Comparison of ENCODE assay signal across 12 mouse cellular contexts in genomic region chr9:35400398-35400797, GRCm38 (mm10). TPM values are rescaled to one million over a fixed set of nuclear protein-coding genes. Genes with fewer than 3 reads are reported as not detected.
DNase-seq lines count a peak whose midpoint lies in the region; ATAC-seq lines count a peak whose summit lies in the region.
"Had no signal": no experiment of that assay in that cellular context is flagged by ENCODE, and none has a peak within 500 bp of the region (broad histone marks: within the 10 kb centered on the region; RNA-seq: fewer than 3 reads in every experiment).

No protein-coding gene starts in this region.

- H3K9ac ChIP-seq in heart, embryonic 13.5 days = 0 out of 2 replicates have a peak overlapping the region, but pooled peaks have one; percentile 33
- H3K9ac ChIP-seq in heart, embryonic 16.5 days (ENCODE audit: low read length) = no peak overlapping the region
- H3K9ac ChIP-seq: kidney, embryonic 15.5 days had no signal

- H3K4me2 ChIP-seq in heart, embryonic 13.5 days = peak overlapping the region; percentile 50
- peak overlapping the region; percentile 48 for H3K4me2 ChIP-seq in heart, embryonic 16.5 days (ENCODE audit: low read depth, low read length)
- H3K4me2 ChIP-seq: kidney, embryonic 15.5 days had no signal

- ATAC-seq in heart, embryonic 13.5 days (ENCODE audit: extremely low read depth, insufficient number of reproducible peaks, low FRiP score, low TSS enrichment) = no peak
- 0 out of 2 replicates have a peak, but pooled peaks have one; percentile 41 for ATAC-seq in heart, embryonic 16.5 days (replicated peaks; ENCODE audit: extremely low read depth, insufficient read depth, low FRiP score)
- ATAC-seq in erythroblast, adult 5-6 weeks (replicated peaks; ENCODE audit: low FRiP score, poor library complexity, severe bottlenecking) = no peak

- H3K27me3 ChIP-seq in heart, embryonic 13.5 days (replicated peaks) = peaks cover 7% of the 10 kb centered on the region; the same call in 1 of the 2 replicates
- peaks cover 60% of the 10 kb centered on the region for H3K27me3 ChIP-seq in forebrain, embryonic 10.5 days (ENCODE audit: poor library complexity, severe bottlenecking)
- H3K27me3 ChIP-seq in heart, embryonic 16.5 days (ENCODE audit: control insufficient read depth, insufficient read depth, low read length) = no peaks in the 10 kb centered on the region; the same call in 1 of the 2 replicates
- peaks cover 72% of the 10 kb centered on the region for H3K27me3 ChIP-seq in midbrain, embryonic 10.5 days (ENCODE audit: low read depth, poor library complexity, severe bottlenecking)

- 6% methylated on average over 7 of the region's 7 CpGs for WGBS in heart, embryonic 13.5 days
- under 1% methylated on average over 7 of the region's 7 CpGs for WGBS in forebrain, embryonic 10.5 days
- WGBS in heart, embryonic 16.5 days = 9% methylated on average over 7 of the region's 7 CpGs
- WGBS in midbrain, embryonic 10.5 days = 2% methylated on average over 7 of the region's 7 CpGs

- H3K27ac ChIP-seq in heart, embryonic 13.5 days (replicated peaks) = no peak overlapping the region
- peak overlapping the region; percentile 84 for H3K27ac ChIP-seq in forebrain, embryonic 10.5 days
- no peak overlapping the region for H3K27ac ChIP-seq in heart, embryonic 16.5 days (ENCODE audit: low read length)
- H3K27ac ChIP-seq in midbrain, embryonic 10.5 days (replicated peaks) = peak overlapping the region; percentile 78
- H3K27ac ChIP-seq: kidney, embryonic 15.5 days had no signal

- no peaks in the 10 kb centered on the region for H3K9me3 ChIP-seq in heart, embryonic 13.5 days
- H3K9me3 ChIP-seq in forebrain, embryonic 10.5 days = peaks cover 3% of the 10 kb centered on the region; the same call in 1 of the 2 replicates
- no peaks in the 10 kb centered on the region for H3K9me3 ChIP-seq in heart, embryonic 16.5 days (replicated peaks; ENCODE audit: control insufficient read depth, low read length)
- no peaks in the 10 kb centered on the region for H3K9me3 ChIP-seq in midbrain, embryonic 10.5 days (replicated peaks)
- H3K9me3 ChIP-seq: kidney, embryonic 15.5 days had no signal

- H3K36me3 ChIP-seq in heart, embryonic 13.5 days = no peaks in the 10 kb centered on the region
- no peaks in the 10 kb centered on the region for H3K36me3 ChIP-seq in forebrain, embryonic 10.5 days (replicated peaks)
- no peaks in the 10 kb centered on the region for H3K36me3 ChIP-seq in heart, embryonic 16.5 days (ENCODE audit: control insufficient read depth, insufficient read depth)
- no peaks in the 10 kb centered on the region for H3K36me3 ChIP-seq in midbrain, embryonic 10.5 days
- H3K36me3 ChIP-seq: kidney, embryonic 15.5 days had no signal

- no peak for DNase-seq in heart, adult 8-10 months (ENCODE audit: low spot score)
- DNase-seq in forebrain, embryonic 10.5 days (ENCODE audit: extremely low spot score, low spot score) = no peak
- no peak for DNase-seq in midbrain, embryonic 10.5 days (ENCODE audit: low spot score)
- DNase-seq in urinary bladder, postnatal 10 days (ENCODE audit: low spot score) = no peak
- no peak for DNase-seq in urinary bladder, postnatal 14 days (ENCODE audit: low spot score)
- DNase-seq: gastrocnemius, postnatal 25 days; lung, postnatal 14 days; thymus, adult 18-20 months had no signal

- peaks cover 20% of the 10 kb centered on the region for H3K4me1 ChIP-seq in heart, embryonic 13.5 days
- peaks cover 67% of the 10 kb centered on the region for H3K4me1 ChIP-seq in forebrain, embryonic 10.5 days
- H3K4me1 ChIP-seq in heart, embryonic 16.5 days (ENCODE audit: control insufficient read depth, insufficient read depth, low read length) = peaks cover 13% of the 10 kb centered on the region
- peaks cover 61% of the 10 kb centered on the region for H3K4me1 ChIP-seq in midbrain, embryonic 10.5 days

- H3K4me3 ChIP-seq in heart, embryonic 13.5 days = peak overlapping the region; percentile 16
- peak overlapping the region; percentile 29 for H3K4me3 ChIP-seq in forebrain, embryonic 10.5 days
- H3K4me3 ChIP-seq in heart, embryonic 16.5 days (ENCODE audit: low read length) = no peak overlapping the region
- H3K4me3 ChIP-seq in midbrain, embryonic 10.5 days = peak overlapping the region; percentile 38
- H3K4me3 ChIP-seq: kidney, embryonic 15.5 days had no signal

RNA-seq across cellular contexts. Expression of gene Cdon, which starts 20.5 kb away (rescaled TPM):
- polyA plus RNA-seq in heart, embryonic 13.5 days (2015; fragmentation: Nextera tagmentation; extraction: Ambion mirVana) = 5.0 and 5.4 TPM in 2 replicates
- total RNA-seq in heart, adult 8-10 months (2022) = 10 to 100 TPM in 2 of 4 experiments, 1 to 10 TPM in 2; 8.3 to 11.3 (median 10.3) TPM
- 13.4 and 16.2 TPM in 2 replicates for polyA plus RNA-seq in forebrain, embryonic 10.5 days (2016; fragmentation: Nextera tagmentation; extraction: Ambion mirVana)
- 5.0 and 5.8 TPM in 2 replicates for polyA plus RNA-seq in heart, embryonic 16.5 days (2015; fragmentation: Nextera tagmentation; extraction: Ambion mirVana)
- 10.5 TPM in 2 replicates for polyA plus RNA-seq in midbrain, embryonic 10.5 days (2016; fragmentation: Nextera tagmentation; extraction: Ambion mirVana)
- total RNA-seq in erythroblast, adult 5-6 weeks (2015; ENCODE audit: low replicate concordance) = 0.58 TPM in 1 of 2 replicates, not detected in the other
- 0.09 TPM in 1 of 2 replicates, not detected in the other for total RNA-seq in erythroblast, adult 5-6 weeks (2017; ENCODE audit: low replicate concordance)

Comparison
In these comparisons a context has a peak if more than half of its experiments do, and no peak if none do; other contexts are left out.
1. H3K27ac ChIP-seq: peak in forebrain, embryonic 10.5 days (single experiment) and midbrain, embryonic 10.5 days (single experiment); none in heart, embryonic 13.5 days (single experiment) and heart, embryonic 16.5 days (single experiment).